ENCODE assay signal across 30 mouse cellular contexts in genomic region chr5:43647098-43647774, GRCm38 (mm10). TPM values are rescaled to one million over a fixed set of nuclear protein-coding genes. Genes with fewer than 3 reads are reported as not detected.
A peak's percentile ranks its signal among the peaks of the same experiment; 100 is the strongest.
DNase-seq lines count a peak whose midpoint lies in the region; ATAC-seq and TF ChIP-seq lines count a peak whose summit lies in the region.
"Had no signal": no experiment of that assay in that cellular context is flagged by ENCODE, and none has a peak within 500 bp of the region (broad histone marks: within the 10 kb centered on the region; RNA-seq: fewer than 3 reads in every experiment).

No protein-coding gene starts in this region.

- H3K4me2 ChIP-seq in lung, embryonic 16.5 days (ENCODE audit: low read depth, low read length): no peak overlapping the region
- H3K4me2 ChIP-seq in myocyte (ENCODE audit: low read depth): no peak overlapping the region
- H3K4me2 ChIP-seq: embryonic facial prominence, embryonic 15.5 days; heart, embryonic 13.5 days; hindbrain, embryonic 14.5 days; intestine, embryonic 15.5 days; liver, embryonic 11.5 days; midbrain, embryonic 13.5 days; neural tube, embryonic 13.5 days had no signal

- H3K79me2 ChIP-seq in myocyte (ENCODE audit: control insufficient read depth, insufficient read depth): no peaks in the 10 kb centered on the region

- no peak for TF ChIP-seq POLR2A in myocyte (IDR thresholded peaks at IDR 0.05; ENCODE audit: insufficient read length, low read depth)

- no peaks in the 10 kb centered on the region for H3K27me3 ChIP-seq in lung, embryonic 16.5 days (ENCODE audit: control insufficient read depth, insufficient read depth, low read depth, low read length)
- no peaks in the 10 kb centered on the region for H3K27me3 ChIP-seq in myocyte (ENCODE audit: control insufficient read depth, insufficient read depth, insufficient read length)
- H3K27me3 ChIP-seq: embryonic facial prominence, embryonic 15.5 days; heart, embryonic 13.5 days; intestine, embryonic 15.5 days; megakaryocyte, embryonic 14.5 days; midbrain, embryonic 13.5 days; neural tube, embryonic 13.5 days had no signal

- intact Hi-C loops in heart, postnatal 25 days (cut with DNase I): no loop called here

- ATAC-seq in lung, embryonic 16.5 days (ENCODE audit: low read depth): peak; percentile 62
- ATAC-seq: intestine, embryonic 15.5 days; liver, postnatal 0 days; midbrain, embryonic 13.5 days had no signal

- H3K9me3 ChIP-seq in lung, embryonic 16.5 days (ENCODE audit: control insufficient read depth, low read length): no peaks in the 10 kb centered on the region
- H3K9me3 ChIP-seq: embryonic facial prominence, embryonic 15.5 days; heart, embryonic 13.5 days; intestine, embryonic 15.5 days; megakaryocyte, embryonic 14.5 days; midbrain, embryonic 13.5 days; neural tube, embryonic 13.5 days had no signal

- peaks cover 4% of the 10 kb centered on the region; the same call in 1 of the 2 replicates for H3K4me1 ChIP-seq in lung, embryonic 16.5 days (replicated peaks; ENCODE audit: control insufficient read depth, insufficient read depth, low read length)
- H3K4me1 ChIP-seq: heart, embryonic 13.5 days; intestine, embryonic 15.5 days; megakaryocyte, embryonic 14.5 days; midbrain, embryonic 13.5 days; neural tube, embryonic 13.5 days had no signal

- H3ac ChIP-seq in myocyte (ENCODE audit: control insufficient read depth, insufficient read length): no peak overlapping the region

- no peak overlapping the region for H3K9ac ChIP-seq in lung, embryonic 16.5 days (ENCODE audit: low read length)
- H3K9ac ChIP-seq: embryonic facial prominence, embryonic 15.5 days; heart, embryonic 13.5 days; hindbrain, embryonic 14.5 days; intestine, embryonic 15.5 days; liver, postnatal 0 days; midbrain, embryonic 13.5 days; neural tube, embryonic 13.5 days had no signal

- 55% methylated on average over 12 of the region's 12 CpGs for WGBS in lung, embryonic 16.5 days

- peak; percentile 55 to 60 for DNase-seq in cerebellum, postnatal 10 days
- no peak for DNase-seq in cerebellum, adult 9-11 months
- peak; percentile 87 for DNase-seq in heart, adult 11 months
- DNase-seq in heart, postnatal 25 days (ENCODE audit: low spot score): no peak
- no peak for DNase-seq in lung, postnatal 36 days
- DNase-seq in embryo, embryonic 11 days: no peak
- DNase-seq: adrenal gland, postnatal 25 days; cerebellum, postnatal 25 days; gastrocnemius, postnatal 10 days; heart, adult 2 months; heart, postnatal 14 days; kidney, adult 8-10 months; kidney, postnatal 10 days; liver, postnatal 0 days; retina, postnatal 1 day; right cerebral cortex, postnatal 25 days; spleen, adult 18-20 months; thymus, adult 18-20 months; thymus, postnatal 36 days had no signal

- no peak overlapping the region for H3K4me3 ChIP-seq in lung, embryonic 16.5 days (ENCODE audit: low read length)
- no peak overlapping the region for H3K4me3 ChIP-seq in myocyte
- H3K4me3 ChIP-seq: embryonic facial prominence, embryonic 15.5 days; heart, adult 2 months; heart, embryonic 13.5 days; intestine, embryonic 15.5 days; left cerebral cortex, adult 2 months; megakaryocyte, embryonic 14.5 days; midbrain, embryonic 13.5 days; neural tube, embryonic 13.5 days had no signal

- no peaks in the 10 kb centered on the region for H3K36me3 ChIP-seq in lung, embryonic 16.5 days (ENCODE audit: control insufficient read depth, insufficient read depth, low read length)
- H3K36me3 ChIP-seq in myocyte (ENCODE audit: control insufficient read depth, insufficient read depth): no peaks in the 10 kb centered on the region
- H3K36me3 ChIP-seq: embryonic facial prominence, embryonic 15.5 days; heart, embryonic 13.5 days; intestine, embryonic 15.5 days; midbrain, embryonic 13.5 days; neural tube, embryonic 13.5 days had no signal

- peak overlapping the region; percentile 38; the same call in 1 of the 2 replicates for H3K27ac ChIP-seq in lung, embryonic 16.5 days (ENCODE audit: low read length)
- H3K27ac ChIP-seq: embryonic facial prominence, embryonic 15.5 days; heart, adult 2 months; heart, embryonic 13.5 days; hindbrain, embryonic 14.5 days; intestine, embryonic 15.5 days; left cerebral cortex, adult 2 months; midbrain, embryonic 13.5 days; neural tube, embryonic 13.5 days had no signal

TF ChIP-seq in myocyte, 11 proteins besides CTCF, POLR2A, EP300 and RAD21:
- TF ChIP-seq CEBPB (IDR thresholded peaks at IDR 0.05; ENCODE audit: insufficient read depth, poor library complexity, severe bottlenecking) (no peak), USF1 (IDR thresholded peaks at IDR 0.05; ENCODE audit: low read depth) (peak; percentile 3)

RNA-seq across cellular contexts. Expression of gene Cc2d2a, which starts 14.9 kb away (rescaled TPM):
- 10 to 100 TPM; 11.1 to 13.4 TPM for total RNA-seq in heart, postnatal 25 days (2021)
- polyA plus RNA-seq in lung, embryonic 16.5 days (2015; fragmentation: Nextera tagmentation; extraction: Ambion mirVana): 16.0 and 16.4 TPM in 2 replicates
- polyA plus RNA-seq in myocyte (2012; fragmentation: generic; extraction: Trizol): 2.4 TPM

Comparison
In these comparisons a context has a peak if more than half of its experiments do, and no peak if none do; other contexts are left out.
1. DNase-seq: peak in cerebellum, postnatal 10 days (2 of 2) and heart, adult 11 months (single experiment); none in cerebellum, adult 9-11 months (single experiment), heart, postnatal 25 days (single experiment), lung, postnatal 36 days (single experiment) and embryo, embryonic 11 days (single experiment).